Mouse (Mus musculus) liver, embryonic 11.5 days (tissue): Measurements from ENCODE around the gene Stap2. TPM values are rescaled to one million over a fixed set of nuclear protein-coding genes. Genes with fewer than 3 reads are reported as not detected.

Experiments used
- ATAC-seq: fragments of 200-750 bp; cut with Nextera tagmentation; replicated peaks from 2 replicates; pipeline ENCODE4 v1.8.0; 2017; ENCODE audit warnings: moderate number of reproducible peaks, mild to moderate bottlenecking, moderate TSS enrichment, moderate library complexity; ENCODE audit not compliant: low FRiP score
- DNase-seq: peaks from one replicate; pipeline ENCODE4 v3.0.0-alpha.2; 2017; ENCODE audit warnings: low spot score
- H3K27ac ChIP-seq: fragments of 300-500 bp; sonication (generic); 2 replicates; pipeline ENCODE4 v1.5.1; 2014; ENCODE audit warnings: mild to moderate bottlenecking, low read depth, low read length, control low read depth
- H3K27me3 ChIP-seq: fragments of 300-500 bp; sonication (generic); replicated peaks from 2 replicates; pipeline ENCODE4 v1.6.1; 2014; ENCODE audit warnings: low read length, mixed read lengths; ENCODE audit not compliant: control insufficient read depth, insufficient read depth
- H3K36me3 ChIP-seq: fragments of 300-500 bp; sonication (generic); 2 replicates; pipeline ENCODE4 v1.6.1; 2014; ENCODE audit warnings: mild to moderate bottlenecking, low read length, moderate library complexity, mixed read lengths; ENCODE audit not compliant: control insufficient read depth, insufficient read depth
- H3K4me1 ChIP-seq: fragments of 300-500 bp; sonication (generic); replicated peaks from 2 replicates; pipeline ENCODE4 v1.6.1; 2014; ENCODE audit warnings: low read length, mixed read lengths; ENCODE audit not compliant: control insufficient read depth, insufficient read depth
- H3K4me2 ChIP-seq: fragments of 300-500 bp; sonication (generic); 2 replicates; pipeline ENCODE4 v1.6.1; 2014; ENCODE audit warnings: mild to moderate bottlenecking, control low read depth, moderate library complexity
- H3K4me3 ChIP-seq: fragments of 300-500 bp; sonication (generic); 2 replicates; pipeline ENCODE4 v1.5.1; 2014; ENCODE audit warnings: low read depth, low read length, control low read depth
- H3K9ac ChIP-seq: fragments of 300-500 bp; sonication (generic); 2 replicates; pipeline ENCODE4 v1.6.1; 2014; ENCODE audit warnings: low read depth, low read length, control low read depth
- H3K9me3 ChIP-seq: fragments of 300-500 bp; sonication (generic); 2 replicates; pipeline ENCODE4 v1.6.1; 2016; ENCODE audit warnings: low read length, inconsistent platforms, mixed read lengths; ENCODE audit not compliant: control insufficient read depth
- WGBS: fragments of 180-500 bp; shearing (Covaris S2); extraction: QIAGEN DNeasy Blood & Tissue Kit; methylation state at CpG from one replicate; pipeline ENCODE4 v1.1.7; 2014; 5-methylcytosine and 5-hydroxymethylcytosine counted together
- polyA plus RNA-seq: library from polyadenylated mRNA; unstranded; fragments of >200 nt; fragmentation: Nextera tagmentation; extraction: Ambion mirVana; gene quantifications from 2 replicates; pipeline ENCODE4 v1.2.1, GENCODE M21; 2014

Stap2 gene
- polyA plus RNA-seq, 1 experiment from 2014 or later: 3.5 TPM

GRCm38 (mm10) chr17:56036176-56036900, 31.0 kb upstream of the Stap2 start, which contains the start of gene Sh3gl1:
Sh3gl1 (minus strand) TSS chr17:56036635.
- ATAC-seq (peak; percentile 86), DNase-seq (peak; percentile 99)
- peak within 1 kb of the TSS; percentile 91 for H3K27ac ChIP-seq
- H3K9ac ChIP-seq: peak within 1 kb of the TSS; percentile 98
- peaks cover 5% of the 10 kb centered on the region for H3K36me3 ChIP-seq
- no peaks in the 10 kb centered on the region for H3K27me3 ChIP-seq
- under 1% methylated on average over 73 of the region's 74 CpGs for WGBS
- peak within 1 kb of the TSS; percentile 77 for H3K4me3 ChIP-seq
- peaks cover 37% of the 10 kb centered on the region for H3K4me1 ChIP-seq
- H3K4me2 ChIP-seq: peak within 1 kb of the TSS; percentile 87
- H3K9me3 ChIP-seq: no peaks in the 10 kb centered on the region

- H3K4me1 ChIP-seq: peaks cover 47% of the 10 kb centered on the region
- DNase-seq: no peak
Measured at GRCm38 (mm10) chr17:56035216-56035615, 29.8 kb upstream of the Stap2 start.

GRCm38 (mm10) chr17:56034726-56035100, 29.3 kb upstream of the Stap2 start:
- Histone ChIP-seq H3K27ac (no peak overlapping the region), H3K4me2 (peak overlapping the region; percentile 87), H3K9ac (no peak overlapping the region), H3K4me3 (peak overlapping the region; percentile 4; the same call in 1 of the 2 replicates), H3K27me3 (no peaks in the 10 kb centered on the region), H3K9me3 (no peaks in the 10 kb centered on the region), H3K4me1 (peaks cover 47% of the 10 kb centered on the region), H3K36me3 (peaks cover 9% of the 10 kb centered on the region)
- DNase-seq (no peak), ATAC-seq (no peak)
- WGBS: 83% methylated on average over 6 of the region's 6 CpGs

More at GRCm38 (mm10) chr17:56035216-56035615, 29.8 kb upstream of the Stap2 start:
- Histone ChIP-seq H3K9me3 (no peaks in the 10 kb centered on the region), H3K27me3 (no peaks in the 10 kb centered on the region), H3K36me3 (peaks cover 9% of the 10 kb centered on the region), H3K4me2 (peak overlapping the region; percentile 87), H3K4me3 (peak overlapping the region; percentile 77), H3K27ac (no peak overlapping the region; the same call in 1 of the 2 replicates), H3K9ac (peak overlapping the region; percentile 98)
- ATAC-seq: no peak
- 70% methylated on average over 4 of the region's 4 CpGs for WGBS

GRCm38 (mm10) chr17:56034040-56034725, 28.8 kb upstream of the Stap2 start:
- no peak for ATAC-seq
- H3K27ac ChIP-seq: 0 out of 2 replicates have a peak overlapping the region, but pooled peaks have one; percentile 23
- peaks cover 13% of the 10 kb centered on the region for H3K36me3 ChIP-seq

GRCm38 (mm10) chr17:56032831-56033230, 27.4 kb upstream of the Stap2 start:
- Histone ChIP-seq H3K36me3 (peaks cover 19% of the 10 kb centered on the region), H3K27ac (no peak overlapping the region)

More at GRCm38 (mm10) chr17:56034040-56034725, 28.8 kb upstream of the Stap2 start:
- Histone ChIP-seq H3K4me1 (peaks cover 47% of the 10 kb centered on the region), H3K4me2 (peak overlapping the region; percentile 87), H3K9me3 (no peaks in the 10 kb centered on the region), H3K4me3 (0 out of 2 replicates have a peak overlapping the region, but pooled peaks have one; percentile 4), H3K9ac (no peak overlapping the region), H3K27me3 (no peaks in the 10 kb centered on the region)
- no peak for DNase-seq
- WGBS: 80% methylated on average over 7 of the region's 7 CpGs

GRCm38 (mm10) chr17:56032127-56032733, 26.8 kb upstream of the Stap2 start:
- 74% methylated on average over 6 of the region's 6 CpGs for WGBS
- Histone ChIP-seq H3K27me3 (no peaks in the 10 kb centered on the region), H3K4me3 (no peak overlapping the region), H3K9ac (no peak overlapping the region), H3K9me3 (no peaks in the 10 kb centered on the region), H3K27ac (no peak overlapping the region), H3K4me1 (peaks cover 45% of the 10 kb centered on the region), H3K4me2 (no peak overlapping the region), H3K36me3 (peaks cover 19% of the 10 kb centered on the region)
- no peak for DNase-seq
- no peak for ATAC-seq

More at GRCm38 (mm10) chr17:56032831-56033230, 27.4 kb upstream of the Stap2 start:
- no peak overlapping the region for H3K4me2 ChIP-seq
- H3K4me3 ChIP-seq: no peak overlapping the region
- WGBS: 68% methylated on average over 7 of the region's 7 CpGs
- H3K4me1 ChIP-seq: peaks cover 47% of the 10 kb centered on the region
- H3K27me3 ChIP-seq: no peaks in the 10 kb centered on the region
- no peak overlapping the region for H3K9ac ChIP-seq
- H3K9me3 ChIP-seq: no peaks in the 10 kb centered on the region
- ATAC-seq: no peak
- no peak for DNase-seq

- Histone ChIP-seq H3K4me2 (no peak overlapping the region), H3K36me3 (peaks cover 19% of the 10 kb centered on the region), H3K4me1 (peaks cover 46% of the 10 kb centered on the region), H3K4me3 (no peak overlapping the region), H3K9me3 (no peaks in the 10 kb centered on the region), H3K27ac (no peak overlapping the region), H3K9ac (no peak overlapping the region), H3K27me3 (no peaks in the 10 kb centered on the region)
- WGBS: 91% methylated on average over 7 of the region's 7 CpGs
- ATAC-seq (no peak), DNase-seq (no peak)
Measured at GRCm38 (mm10) chr17:56031431-56031830, 26.0 kb upstream of the Stap2 start.

- WGBS: 38% methylated on average over 5 of the region's 5 CpGs
- Histone ChIP-seq H3K36me3 (peaks cover 19% of the 10 kb centered on the region), H3K4me3 (no peak overlapping the region), H3K4me1 (peaks cover 46% of the 10 kb centered on the region), H3K9ac (no peak overlapping the region), H3K4me2 (no peak overlapping the region), H3K9me3 (no peaks in the 10 kb centered on the region), H3K27me3 (no peaks in the 10 kb centered on the region), H3K27ac (no peak overlapping the region)
- peak; percentile 48 for ATAC-seq
- DNase-seq: no peak
Measured at GRCm38 (mm10) chr17:56030919-56031318, 25.5 kb upstream of the Stap2 start.
